Mouse (Mus musculus) MN1 (cell line): ENCODE data around the gene Rilpl1.
A peak's percentile ranks its signal among the peaks of the same experiment; 100 is the strongest.

ENCODE experiments used
- DNase-seq: peaks from one replicate; pipeline ENCODE4 v3.0.0-alpha.2; 2016; ENCODE audit warnings: low spot score

The Rilpl1 gene

DNA sequence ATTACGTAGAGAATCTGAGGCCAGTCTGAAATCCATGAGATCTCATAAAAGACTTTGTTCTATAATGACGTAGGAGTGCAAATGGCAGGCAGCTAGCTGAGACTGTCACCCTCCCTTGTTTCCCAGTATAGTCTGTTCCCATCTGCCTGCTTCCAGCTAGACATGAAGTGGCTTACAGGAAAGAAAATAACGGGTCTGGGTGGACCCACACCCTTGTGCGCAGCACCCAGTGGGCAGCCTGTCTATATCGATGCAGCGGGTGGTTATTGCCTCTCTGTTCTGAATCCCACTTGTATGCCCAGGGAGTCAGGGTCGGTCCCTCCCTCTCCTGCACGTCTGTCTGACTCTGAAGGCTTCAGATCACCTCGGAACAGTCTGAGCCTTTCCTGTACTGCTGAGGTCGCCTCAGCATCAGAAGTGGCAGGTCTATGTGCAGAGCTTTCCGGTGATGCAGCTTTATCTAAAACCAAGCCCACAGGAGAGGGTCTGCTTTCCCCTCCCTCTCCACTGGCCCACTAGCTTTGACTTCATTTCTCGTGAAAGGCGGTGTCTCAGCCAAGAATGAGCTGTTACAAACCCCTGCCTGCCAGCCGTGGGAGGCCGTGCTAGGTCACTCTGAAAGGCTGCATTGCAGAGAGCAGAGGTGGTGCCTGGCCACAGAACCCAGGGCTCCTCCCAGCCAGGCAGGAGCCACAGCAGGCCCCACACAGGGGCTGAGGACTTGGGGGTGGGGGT is 78.5 kb downstream of the Rilpl1 start:
- peak; percentile 56 for DNase-seq

DNA sequence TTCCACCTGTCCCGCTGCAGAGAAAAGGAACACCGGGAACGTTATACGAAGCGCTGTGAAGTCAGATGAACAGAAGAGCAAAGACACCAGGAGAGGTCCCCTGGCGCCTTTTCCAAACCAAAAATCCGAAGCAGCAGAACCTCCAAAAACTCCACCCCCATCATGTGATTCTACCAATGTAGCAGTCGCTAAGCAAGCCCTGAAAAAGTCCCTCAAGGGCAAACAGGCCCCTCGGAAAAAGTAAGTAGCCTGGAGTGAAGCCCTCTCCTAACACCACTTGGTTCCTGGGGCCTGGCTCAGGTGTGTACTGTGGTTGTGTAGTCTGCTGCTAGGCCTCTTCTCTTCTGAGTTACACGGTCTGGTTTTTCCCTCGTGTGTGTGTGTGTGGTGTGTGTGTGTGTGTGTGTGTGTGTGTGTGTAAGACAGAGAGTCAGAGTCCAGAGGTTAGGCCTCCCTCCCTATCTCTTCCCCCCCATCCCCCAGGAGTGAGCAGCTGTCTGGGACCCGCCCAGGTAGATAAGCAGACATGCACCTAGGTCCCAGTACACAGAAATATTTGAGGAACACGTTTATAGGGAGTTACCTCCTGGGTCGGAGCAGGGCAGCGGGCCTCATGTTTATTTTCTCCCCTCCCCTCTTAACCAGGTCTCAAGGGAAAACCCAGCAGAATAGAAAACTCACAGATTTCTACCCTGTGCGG is 80.4 kb downstream of the Rilpl1 start:
- no peak for DNase-seq

DNA sequence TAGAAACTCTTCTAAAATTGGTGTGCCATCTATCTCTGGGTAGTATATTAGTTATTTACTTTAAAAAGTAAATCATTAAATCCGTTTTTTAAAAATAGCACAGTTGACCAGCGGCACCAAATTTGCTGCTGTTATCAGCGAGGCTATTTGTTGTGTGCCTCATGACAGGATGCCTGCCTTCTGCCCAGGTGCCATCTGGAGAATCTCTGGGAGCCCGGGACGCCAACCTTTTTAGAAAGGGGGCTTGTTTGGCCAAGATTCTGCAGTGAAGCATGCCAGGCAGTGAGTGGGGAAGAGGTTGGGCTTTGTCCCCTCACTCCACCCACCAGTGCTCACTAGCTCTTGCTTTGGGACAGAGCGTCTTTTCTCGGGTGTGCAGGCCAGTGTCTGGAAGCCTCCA is 81.1 kb downstream of the Rilpl1 start:
- peak; percentile 57 for DNase-seq

DNA sequence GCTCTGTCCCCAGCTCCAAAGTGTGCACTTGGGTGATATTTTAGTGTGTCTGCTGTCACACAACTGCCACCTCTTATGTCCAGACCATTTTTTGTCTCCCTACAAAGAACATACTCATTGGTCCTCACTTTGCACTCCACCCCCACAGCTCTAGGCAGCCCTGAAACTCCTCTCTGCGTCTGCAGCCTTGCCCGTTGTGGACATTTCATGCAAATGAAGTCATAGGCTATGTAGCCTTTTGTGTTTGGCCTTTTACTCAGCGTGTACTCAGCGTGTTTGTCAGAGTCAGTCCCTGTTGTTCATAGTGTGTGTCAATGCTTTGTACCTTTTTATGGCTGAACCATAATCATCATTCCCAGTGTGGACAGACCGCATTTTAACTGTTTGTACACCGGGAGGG is 81.7 kb downstream of the Rilpl1 start:
- no peak for DNase-seq

DNA sequence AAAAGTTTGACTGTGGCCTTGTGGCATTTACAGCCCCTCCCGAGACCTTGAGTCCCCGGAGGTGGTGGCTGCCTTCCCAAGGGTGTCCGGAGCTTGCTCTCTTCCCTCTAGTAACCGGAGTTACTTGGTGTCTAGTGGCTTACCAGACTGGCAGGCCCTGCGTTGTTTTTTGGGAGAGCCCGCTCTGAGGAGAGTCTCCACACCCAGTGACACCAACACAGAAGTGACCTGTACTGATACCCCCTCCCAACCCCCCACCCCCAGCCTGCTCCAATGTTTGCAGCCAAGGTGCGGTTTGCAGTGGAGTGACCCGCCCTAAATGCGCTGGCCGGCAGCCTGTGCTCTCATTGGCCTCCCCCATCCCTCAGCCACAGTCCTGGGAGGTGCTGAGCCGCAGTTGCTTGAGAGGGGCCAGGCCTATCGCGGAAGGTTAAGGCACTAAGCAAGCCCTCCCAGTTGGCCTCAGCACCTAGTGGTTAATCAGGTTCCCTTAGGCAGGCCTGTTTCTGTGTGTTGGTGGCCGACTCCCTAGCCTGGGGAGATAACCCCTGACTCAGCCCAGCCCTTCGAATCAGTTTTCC is 84.8 kb downstream of the Rilpl1 start:
- peak; percentile 87 for DNase-seq

DNA sequence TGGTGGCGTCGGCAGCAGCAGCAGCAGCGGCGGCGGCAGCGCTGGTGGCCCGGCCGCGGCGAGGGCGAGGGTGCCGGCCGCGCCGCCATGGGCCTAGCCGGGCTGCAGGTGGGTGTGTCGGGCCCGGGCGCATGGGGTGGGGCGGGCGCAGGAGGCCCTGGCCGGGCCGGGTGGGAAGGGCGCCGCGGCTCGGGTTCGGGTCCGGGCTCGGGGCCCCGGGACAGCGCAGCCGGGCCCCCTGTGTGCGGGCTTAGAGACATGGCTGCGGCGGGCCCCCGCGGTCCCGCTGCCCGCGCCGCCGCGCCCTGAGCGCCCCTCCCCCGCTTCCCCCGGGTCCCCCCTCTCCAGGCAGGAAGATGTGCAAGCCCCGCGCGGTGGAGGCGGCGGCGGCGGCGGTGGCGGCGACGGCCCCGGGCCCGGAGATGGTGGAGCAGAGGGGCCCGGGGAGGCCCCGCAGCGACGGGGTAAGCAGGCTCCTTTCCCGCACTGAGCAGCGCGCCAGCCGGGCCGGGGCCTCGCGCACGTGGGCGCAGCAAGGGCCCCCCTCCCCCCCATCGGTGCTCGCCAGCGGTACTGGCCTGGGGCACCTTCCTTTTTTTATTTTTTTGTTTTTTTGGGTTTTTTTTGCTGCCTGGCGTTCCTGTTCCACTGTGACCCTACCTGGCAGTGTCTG is 85.4 kb downstream of the Rilpl1 start:
- peak; percentile 38 for DNase-seq

DNA sequence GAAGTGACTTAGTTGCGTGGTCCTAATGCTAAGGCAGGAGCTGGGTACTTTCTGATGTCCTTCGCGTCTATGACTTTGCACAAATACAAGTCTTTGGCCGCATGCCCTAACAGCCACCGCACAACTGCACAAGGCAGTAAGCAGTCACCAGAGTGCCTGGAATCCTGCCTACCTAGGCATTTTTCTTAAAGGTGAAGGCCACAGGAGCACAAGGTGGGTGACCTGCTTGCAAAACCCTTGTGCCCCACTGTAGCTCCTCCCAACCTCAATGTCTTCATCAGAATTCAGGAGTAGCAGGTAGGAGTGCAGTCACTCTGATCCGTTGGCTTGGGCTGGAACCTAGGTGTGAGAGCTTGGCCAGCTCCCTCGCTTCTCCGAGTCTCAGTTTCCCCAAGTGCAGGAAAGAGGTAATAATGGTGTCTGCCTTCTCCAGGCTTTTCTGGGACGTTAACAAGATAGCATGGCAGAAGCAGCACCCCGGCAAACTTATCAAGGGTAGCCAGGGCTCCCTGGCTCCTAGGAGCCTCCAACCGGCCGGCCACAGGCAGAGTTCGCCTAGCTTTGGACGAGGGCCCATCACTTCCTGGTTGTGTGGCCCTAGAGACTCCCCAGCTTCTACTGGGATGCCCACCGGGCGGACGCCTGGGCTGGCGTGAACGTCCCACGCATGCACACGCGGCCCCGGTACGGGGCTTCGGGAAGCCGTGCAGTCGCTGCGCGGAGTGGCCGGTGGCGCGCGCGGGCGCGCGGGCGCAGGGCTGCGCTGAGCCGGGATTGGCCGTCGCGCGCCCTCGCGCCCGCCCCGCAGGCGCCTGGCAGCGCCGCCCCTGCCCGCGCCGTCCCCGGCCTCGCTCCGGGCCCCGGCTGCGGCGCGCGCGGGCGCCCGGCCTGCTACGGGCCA is 86.3 kb downstream of the Rilpl1 start:
- DNase-seq, result peak; percentile 77

DNA sequence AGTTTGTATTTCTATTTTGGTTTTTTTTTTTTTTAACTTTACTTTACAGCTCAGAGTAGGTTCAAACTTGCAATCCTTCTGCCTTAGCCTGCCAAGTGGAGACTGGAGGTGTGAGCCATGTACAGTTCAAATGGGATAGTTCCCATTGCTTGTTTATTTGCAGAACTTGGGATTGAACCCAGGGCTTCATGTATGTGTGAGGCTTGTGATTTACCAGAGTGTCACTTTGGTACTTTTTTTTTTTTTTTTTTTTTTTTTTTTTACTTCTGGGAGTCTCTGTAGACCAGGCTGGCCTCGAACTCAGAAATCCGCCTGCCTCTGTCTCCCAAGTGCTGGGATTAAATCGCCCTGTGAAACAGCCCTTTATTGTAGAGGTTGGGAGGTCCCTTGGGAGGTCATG is 87.0 kb downstream of the Rilpl1 start:
- DNase-seq, result no peak
